10 mouse cellular contexts compared by ENCODE assay signal in the genomic region with DNA sequence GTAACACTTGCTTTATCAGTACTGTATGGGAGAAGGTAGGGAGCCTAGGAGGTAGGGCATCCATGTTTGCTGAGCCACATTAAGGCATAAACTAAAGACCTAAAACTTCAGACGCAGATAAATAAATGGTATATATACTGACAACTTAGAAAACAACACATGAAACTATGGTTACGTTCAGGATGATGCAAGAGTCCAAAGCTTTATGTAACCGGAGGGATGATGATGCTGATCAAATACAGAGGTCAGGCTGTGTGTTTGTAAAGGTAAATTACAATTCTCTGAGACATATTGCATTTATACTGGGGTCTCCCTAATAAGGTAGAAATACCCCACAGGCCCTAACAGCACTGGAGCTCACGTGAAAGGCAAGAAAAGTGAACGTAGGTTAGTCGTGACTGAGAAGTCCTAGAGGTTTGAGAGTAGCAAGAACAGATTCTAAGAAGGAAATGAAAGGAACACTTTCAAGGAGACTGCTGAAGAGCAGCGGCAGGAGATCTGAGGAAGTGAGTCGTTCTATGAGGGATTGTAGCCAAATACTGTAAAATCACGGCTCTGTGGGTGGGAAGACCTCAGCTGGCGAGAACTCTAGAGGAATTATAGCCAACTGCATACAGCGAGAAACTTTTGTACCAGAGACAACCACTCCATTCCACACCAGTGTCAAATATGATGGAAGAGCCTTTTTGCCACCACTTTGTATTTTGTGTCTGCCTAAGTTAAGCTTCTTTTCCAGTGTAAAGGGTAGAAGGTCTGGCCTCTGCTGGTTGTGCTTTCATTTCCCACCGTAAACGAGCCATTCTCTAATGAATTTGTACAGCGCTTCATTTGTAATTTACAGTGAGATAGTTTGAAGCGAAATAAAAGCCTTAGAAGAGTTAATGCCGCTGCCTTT. TPM values are rescaled to one million over a fixed set of nuclear protein-coding genes. Genes with fewer than 3 reads are reported as not detected.
A peak's percentile ranks its signal among the peaks of the same experiment; 100 is the strongest.
DNase-seq lines count a peak whose midpoint lies in the region; ATAC-seq and TF ChIP-seq lines count a peak whose summit lies in the region.
"Had no signal": no experiment of that assay in that cellular context is flagged by ENCODE, and none has a peak within 500 bp of the region (broad histone marks: within the 10 kb centered on the region; RNA-seq: fewer than 3 reads in every experiment).

No protein-coding gene starts in this region.

- no peaks in the 10 kb centered on the region; the same call in 1 of the 2 replicates for H3K4me1 ChIP-seq in heart, adult 2 months (ENCODE audit: control insufficient read depth, insufficient read depth, low read length)
- H3K4me1 ChIP-seq in limb, embryonic 15.5 days: peaks cover 12% of the 10 kb centered on the region
- H3K4me1 ChIP-seq: liver, embryonic 15.5 days had no signal

- 62% methylated on average over 16 of the region's 16 CpGs for WGBS in heart, adult 2 months
- 49% methylated on average over 16 of the region's 16 CpGs for WGBS in limb, embryonic 15.5 days

- no peak overlapping the region for H3K9ac ChIP-seq in heart, adult 2 months (ENCODE audit: low read depth, low read length)
- no peak overlapping the region for H3K9ac ChIP-seq in limb, embryonic 15.5 days
- H3K9ac ChIP-seq: liver, embryonic 15.5 days had no signal

- no peak for TF ChIP-seq CTCF in heart, adult 2 months (IDR thresholded peaks at IDR 0.05)

- TF ChIP-seq POLR2A in heart, adult 2 months (IDR thresholded peaks at IDR 0.05; ENCODE audit: insufficient read depth, low read depth, low read length): no peak

- H3K27ac ChIP-seq in heart, adult 2 months: no peak overlapping the region
- peak overlapping the region; percentile 58; the same call in 1 of the 2 replicates for H3K27ac ChIP-seq in limb, embryonic 15.5 days
- H3K27ac ChIP-seq: liver, embryonic 15.5 days had no signal

- no peaks in the 10 kb centered on the region for H3K36me3 ChIP-seq in heart, adult 2 months (ENCODE audit: control insufficient read depth, insufficient read depth, low read length)
- no peaks in the 10 kb centered on the region for H3K36me3 ChIP-seq in limb, embryonic 15.5 days
- H3K36me3 ChIP-seq: liver, embryonic 15.5 days had no signal

- H3K4me2 ChIP-seq in limb, embryonic 15.5 days: no peak overlapping the region
- H3K4me2 ChIP-seq: liver, embryonic 15.5 days had no signal

- H3K79me2 ChIP-seq in heart, adult 2 months (replicated peaks; ENCODE audit: control insufficient read depth, insufficient read depth, low read length): no peaks in the 10 kb centered on the region

- no peak for ATAC-seq in limb, embryonic 15.5 days (ENCODE audit: insufficient number of reproducible peaks, low FRiP score, low TSS enrichment, low read depth)

- intact Hi-C loops in heart, adult 2 months (cut with DNase I): no loop called here
- intact Hi-C loops in heart, postnatal 25 days (cut with DNase I): no loop called here
- intact Hi-C loops in left cerebral cortex, postnatal 25 days (cut with DNase I): loop anchor here (2.0 kb wide), 1 partner anchor 45 kb away; no protein-coding TSS in a partner anchor
- intact Hi-C loops in left cerebral cortex, postnatal 4 days (cut with DNase I): no loop called here

- H3K9me3 ChIP-seq in limb, embryonic 15.5 days: no peaks in the 10 kb centered on the region
- H3K9me3 ChIP-seq: liver, embryonic 15.5 days had no signal

- peaks cover 1% of the 10 kb centered on the region; the same call in 1 of the 2 replicates for H3K27me3 ChIP-seq in heart, adult 2 months (ENCODE audit: control insufficient read depth, insufficient read depth, low read length)
- H3K27me3 ChIP-seq in limb, embryonic 15.5 days: no peaks in the 10 kb centered on the region
- H3K27me3 ChIP-seq: liver, embryonic 15.5 days had no signal

- no peak for TF ChIP-seq EP300 in heart, adult 2 months (IDR thresholded peaks at IDR 0.05; ENCODE audit: insufficient read depth, low read depth, low read length)

- peak overlapping the region; percentile 20 for H3K4me3 ChIP-seq in heart, adult 2 months
- H3K4me3 ChIP-seq in limb, embryonic 15.5 days: no peak overlapping the region
- H3K4me3 ChIP-seq: liver, embryonic 15.5 days had no signal

- DNase-seq in heart, adult 2 months: no peak
- DNase-seq in heart, postnatal 25 days (ENCODE audit: low spot score): no peak
- peak; percentile 30 to 46 for DNase-seq in left cerebral cortex, postnatal 25 days (ENCODE audit: low spot score in 2 of 2)
- no peak for DNase-seq in left cerebral cortex, postnatal 4 days
- peak; percentile 66 for DNase-seq in NIH3T3 (ENCODE audit: low read depth)
- no peak for DNase-seq in embryo, embryonic 9.5 days (ENCODE audit: extremely low spot score)
- DNase-seq in urinary bladder, postnatal 14 days (ENCODE audit: low spot score): no peak

RNA-seq across cellular contexts. Expression of a gene that starts 49.7 kb away (rescaled TPM):
- total RNA-seq in heart, adult 2 months (2021): under 1 TPM; 0.10 to 0.64 TPM
- 0.02 and 0.18 TPM in 2 replicates for polyA plus RNA-seq in heart, adult 2 months (2012; rRNA removed)
- total RNA-seq in heart, postnatal 25 days (2021): 1 to 10 TPM in 1 of 2 experiments, under 1 TPM in 1; 0.18 to 1.5 TPM
- 10 to 100 TPM; 19.0 to 25.4 TPM for total RNA-seq in left cerebral cortex, postnatal 25 days (2021)
- 10 to 100 TPM; 43.7 to 47.4 TPM for total RNA-seq in left cerebral cortex, postnatal 4 days (2021)
- 4.2 and 5.0 TPM in 2 replicates for polyA plus RNA-seq in limb, embryonic 15.5 days (2015; fragmentation: Nextera tagmentation; extraction: Ambion mirVana)
- total RNA-seq: common myeloid progenitor, adult 5-6 weeks had no signal

Comparison
In these comparisons a context has a peak if more than half of its experiments do, and no peak if none do; other contexts are left out.
1. DNase-seq: peak in left cerebral cortex, postnatal 25 days (2 of 2) and NIH3T3 (single experiment); none in heart, adult 2 months (0 of 2), heart, postnatal 25 days (single experiment), left cerebral cortex, postnatal 4 days (single experiment), embryo, embryonic 9.5 days (single experiment) and urinary bladder, postnatal 14 days (single experiment).
2. RNA of a gene that starts 49.7 kb away (total RNA-seq): 43.7 to 47.4 TPM in left cerebral cortex, postnatal 4 days and 19.0 to 25.4 TPM in left cerebral cortex, postnatal 25 days; 0.18 to 1.5 TPM in heart, postnatal 25 days and 0.10 to 0.64 TPM in heart, adult 2 months; every median in the first group is over 4 times any median in the second.